Mouse (Mus musculus): ENCODE measurements around the gene Asap2. TPM values are rescaled to one million over a fixed set of nuclear protein-coding genes. Genes with fewer than 3 reads are reported as not detected.

Gene Asap2
- total and polyA plus RNA-seq, 2 experiments: 2.3 to 6.1 TPM

- 88% methylated on average over 2 of the region's 2 CpGs for WGBS
- Histone ChIP-seq H3K9ac (ENCODE audit: low read depth, low read length) (no peak overlapping the region), H3K79me2 (ENCODE audit: control insufficient read depth, insufficient read depth, low read length) (peaks cover 6% of the 10 kb centered on the region; the same call in 1 of the 2 replicates), H3K36me3 (ENCODE audit: control insufficient read depth, insufficient read depth, low read length) (no peaks in the 10 kb centered on the region), H3K27ac (replicated peaks; ENCODE audit: insufficient read depth, low read depth, low read length) (no peak overlapping the region), H3K4me1 (ENCODE audit: control insufficient read depth, insufficient read depth, low read length) (peaks cover 5% of the 10 kb centered on the region; the same call in 1 of the 2 replicates), H3K27me3 (ENCODE audit: control insufficient read depth, insufficient read depth, low read length) (no peaks in the 10 kb centered on the region), H3K4me3 (ENCODE audit: insufficient read depth, low read depth, low read length) (no peak overlapping the region)
- no peak for DNase-seq (ENCODE audit: extremely low read depth, low read depth, low spot score)
- TF ChIP-seq POLR2A (IDR thresholded peaks at IDR 0.05; ENCODE audit: extremely low read depth, insufficient read depth, low read length): no peak
- no peak for TF ChIP-seq CTCF (IDR thresholded peaks at IDR 0.05; ENCODE audit: low read depth, low read length)
These were observed 201.3 kb downstream of the Asap2 start for GRCm38 (mm10) chr12:21191546-21191945.

- Histone ChIP-seq H3K4me1 (ENCODE audit: control insufficient read depth, insufficient read depth, low read length) (no peaks in the 10 kb centered on the region), H3K9ac (ENCODE audit: low read depth, low read length) (no peak overlapping the region), H3K27me3 (ENCODE audit: control insufficient read depth, insufficient read depth, low read length) (no peaks in the 10 kb centered on the region), H3K36me3 (ENCODE audit: control insufficient read depth, insufficient read depth, low read length) (no peaks in the 10 kb centered on the region), H3K79me2 (ENCODE audit: control insufficient read depth, insufficient read depth, low read length) (no peaks in the 10 kb centered on the region; the same call in 1 of the 2 replicates), H3K27ac (replicated peaks; ENCODE audit: insufficient read depth, low read depth, low read length) (no peak overlapping the region), H3K4me3 (ENCODE audit: insufficient read depth, low read depth, low read length) (no peak overlapping the region)
- TF ChIP-seq POLR2A (IDR thresholded peaks at IDR 0.05; ENCODE audit: extremely low read depth, insufficient read depth, low read length): no peak
- TF ChIP-seq CTCF (IDR thresholded peaks at IDR 0.05; ENCODE audit: low read depth, low read length): no peak
- DNase-seq (ENCODE audit: extremely low read depth, low read depth, low spot score): peak; percentile 57
- WGBS: 26% methylated on average over 2 of the region's 3 CpGs
These were observed 205.2 kb downstream of the Asap2 start for GRCm38 (mm10) chr12:21195497-21195896.

- no peak for DNase-seq (ENCODE audit: extremely low read depth, low read depth, low spot score)
- H3K79me2 ChIP-seq (ENCODE audit: control insufficient read depth, insufficient read depth, low read length): no peaks in the 10 kb centered on the region
- TF ChIP-seq CTCF (IDR thresholded peaks at IDR 0.05; ENCODE audit: low read depth, low read length): no peak
- TF ChIP-seq POLR2A (IDR thresholded peaks at IDR 0.05; ENCODE audit: extremely low read depth, insufficient read depth, low read length): no peak
- 86% methylated on average over 4 of the region's 4 CpGs for WGBS
- H3K9ac ChIP-seq (ENCODE audit: low read depth, low read length): no peak overlapping the region
- H3K36me3 ChIP-seq (ENCODE audit: control insufficient read depth, insufficient read depth, low read length): no peaks in the 10 kb centered on the region
- H3K4me1 ChIP-seq (ENCODE audit: control insufficient read depth, insufficient read depth, low read length): no peaks in the 10 kb centered on the region
- no peaks in the 10 kb centered on the region for H3K27me3 ChIP-seq (ENCODE audit: control insufficient read depth, insufficient read depth, low read length)
- no peak overlapping the region for H3K4me3 ChIP-seq (ENCODE audit: insufficient read depth, low read depth, low read length)
- H3K27ac ChIP-seq (replicated peaks; ENCODE audit: insufficient read depth, low read depth, low read length): no peak overlapping the region
These were observed 206.2 kb downstream of the Asap2 start for GRCm38 (mm10) chr12:21196420-21196819.

DNA sequence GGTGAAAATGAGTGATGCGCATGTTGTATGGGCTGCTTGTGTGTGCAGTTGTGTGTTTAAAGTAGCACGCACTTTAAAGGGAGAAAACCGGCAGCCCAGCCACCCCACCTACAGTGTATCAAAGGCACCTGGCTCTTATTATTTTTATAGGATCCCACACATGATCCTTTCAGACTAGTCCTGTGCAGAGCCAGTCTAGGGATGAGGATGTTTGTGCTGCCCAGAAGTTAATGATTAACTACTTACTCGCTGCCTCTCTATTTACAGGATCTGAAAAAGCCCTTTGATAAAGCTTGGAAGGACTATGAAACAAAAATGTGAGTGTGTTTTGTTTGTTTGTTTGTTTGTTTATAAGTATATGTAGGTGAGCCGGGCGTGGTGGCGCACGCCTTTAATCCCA is 210.4 kb downstream of the Asap2 start:
- peaks cover 2% of the 10 kb centered on the region; the same call in 1 of the 2 replicates for H3K4me1 ChIP-seq (ENCODE audit: control insufficient read depth, insufficient read depth, low read length)
- no peaks in the 10 kb centered on the region for H3K27me3 ChIP-seq (ENCODE audit: control insufficient read depth, insufficient read depth, low read length)
- WGBS: 35% methylated on average over 8 of the region's 8 CpGs
- H3K9ac ChIP-seq (ENCODE audit: low read depth, low read length): no peak overlapping the region
- H3K79me2 ChIP-seq (ENCODE audit: control insufficient read depth, insufficient read depth, low read length): no peaks in the 10 kb centered on the region
- TF ChIP-seq CTCF (IDR thresholded peaks at IDR 0.05; ENCODE audit: low read depth, low read length) (no peak), POLR2A (IDR thresholded peaks at IDR 0.05; ENCODE audit: extremely low read depth, insufficient read depth, low read length) (no peak)
- no peaks in the 10 kb centered on the region for H3K36me3 ChIP-seq (ENCODE audit: control insufficient read depth, insufficient read depth, low read length)
- no peak overlapping the region for H3K27ac ChIP-seq (replicated peaks; ENCODE audit: insufficient read depth, low read depth, low read length)
- peak; percentile 73 for DNase-seq (ENCODE audit: extremely low read depth, low read depth, low spot score)
- no peak overlapping the region for H3K4me3 ChIP-seq (ENCODE audit: insufficient read depth, low read depth, low read length)

- Histone ChIP-seq H3K27ac (replicated peaks; ENCODE audit: insufficient read depth, low read depth, low read length) (no peak overlapping the region), H3K4me1 (ENCODE audit: control insufficient read depth, insufficient read depth, low read length) (peaks cover 2% of the 10 kb centered on the region; the same call in 1 of the 2 replicates), H3K4me3 (ENCODE audit: insufficient read depth, low read depth, low read length) (no peak overlapping the region), H3K79me2 (ENCODE audit: control insufficient read depth, insufficient read depth, low read length) (no peaks in the 10 kb centered on the region), H3K36me3 (ENCODE audit: control insufficient read depth, insufficient read depth, low read length) (peaks cover 3% of the 10 kb centered on the region; the same call in 1 of the 2 replicates), H3K27me3 (ENCODE audit: control insufficient read depth, insufficient read depth, low read length) (no peaks in the 10 kb centered on the region), H3K9ac (ENCODE audit: low read depth, low read length) (no peak overlapping the region)
- peak; percentile 19 for DNase-seq (ENCODE audit: extremely low read depth, low read depth, low spot score)
- no peak for TF ChIP-seq POLR2A (IDR thresholded peaks at IDR 0.05; ENCODE audit: extremely low read depth, insufficient read depth, low read length)
- no peak for TF ChIP-seq CTCF (IDR thresholded peaks at IDR 0.05; ENCODE audit: low read depth, low read length)
- 58% methylated on average over 10 of the region's 10 CpGs for WGBS
These were observed 211.4 kb downstream of the Asap2 start for GRCm38 (mm10) chr12:21201485-21202269.
